Mouse (Mus musculus): Measurements from ENCODE around the gene Myt1l.

GRCm38 (mm10) chr12:29884376-29884775, 356.2 kb downstream of the Myt1l start:
- TF ChIP-seq CTCF (conservative IDR thresholded peaks at IDR 0.05; ENCODE audit: insufficient read depth, insufficient read length, low read depth, low read length) (no peak), POLR2A (IDR thresholded peaks at IDR 0.05; ENCODE audit: low read depth, low read length) (no peak)

All from kidney, adult 2 months (tissue).